Mouse (Mus musculus): ENCODE results near the gene Jade3. TPM values are rescaled to one million over a fixed set of nuclear protein-coding genes. Genes with fewer than 3 reads are reported as not detected.
"Not testable (repeated sequence)": the region's sequence is repeated elsewhere in the genome, so short reads cannot be mapped to it uniquely, and the experiment has no call there.

Jade3 gene
- polyA plus RNA-seq (2016; fragmentation: Nextera tagmentation; extraction: Ambion mirVana) = 7.8 and 10.1 TPM in 2 replicates

GRCm38 (mm10) chrX:20425140-20425838, at the start of gene Jade3:
Gene Jade3 (plus strand): TSS chrX:20425688.
- H3K4me3 ChIP-seq = peak within 1 kb of the TSS; percentile 72
- 22% methylated on average over 62 of the region's 67 CpGs for WGBS
- no peaks in the 10 kb centered on the region for H3K4me1 ChIP-seq (replicated peaks)

GRCm38 (mm10) chrX:20379347-20380014, 46.0 kb upstream of the Jade3 start:
- Histone ChIP-seq H3K27ac (no peak overlapping the region), H3K27me3 (ENCODE audit: insufficient read depth, poor library complexity, severe bottlenecking) (no peaks in the 10 kb centered on the region), H3K9me3 (no peaks in the 10 kb centered on the region), H3K36me3 (peaks cover 22% of the 10 kb centered on the region), H3K4me1 (replicated peaks) (no peaks in the 10 kb centered on the region), H3K4me3 (no peak overlapping the region)
- 78% methylated on average over 7 of the region's 7 CpGs for WGBS
- DNase-seq (ENCODE audit: low spot score) = no peak

More at GRCm38 (mm10) chrX:20425140-20425838, at the start of gene Jade3:
- no peaks in the 10 kb centered on the region for H3K27me3 ChIP-seq (ENCODE audit: insufficient read depth, poor library complexity, severe bottlenecking)
- peak within 1 kb of the TSS; percentile 91 for H3K27ac ChIP-seq
- peak; percentile 83 for DNase-seq (ENCODE audit: low spot score)
- peaks cover 8% of the 10 kb centered on the region; the same call in 1 of the 2 replicates for H3K36me3 ChIP-seq
- H3K9me3 ChIP-seq = peaks cover 9% of the 10 kb centered on the region; the same call in 1 of the 2 replicates

DNA sequence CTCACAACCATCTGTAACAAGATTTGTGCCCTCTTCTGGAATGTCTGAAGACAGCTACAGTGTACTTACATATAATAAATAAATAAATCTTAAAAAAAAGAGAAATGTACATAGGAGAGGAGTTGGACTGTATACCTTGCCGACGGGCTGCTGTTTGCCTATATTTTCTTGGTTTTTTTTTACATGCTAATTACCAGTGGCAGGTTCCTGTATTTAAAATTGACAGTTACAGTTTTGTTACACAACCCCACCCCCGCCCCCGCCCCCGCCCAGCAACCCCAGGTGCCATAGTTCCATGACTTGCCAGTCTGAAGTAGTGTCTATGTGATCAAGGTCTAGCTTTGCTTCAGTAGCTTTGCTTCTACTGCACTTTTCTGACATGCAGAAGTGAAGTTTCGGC, 43.2 kb upstream of the Jade3 start:
- H3K27me3 ChIP-seq (ENCODE audit: insufficient read depth, poor library complexity, severe bottlenecking) = no peaks in the 10 kb centered on the region
- H3K27ac ChIP-seq = no peak overlapping the region
- no peak for DNase-seq (ENCODE audit: low spot score)
- WGBS = 86% methylated on average over 6 of the region's 6 CpGs
- no peak overlapping the region for H3K4me3 ChIP-seq
- H3K9me3 ChIP-seq = no peaks in the 10 kb centered on the region
- H3K36me3 ChIP-seq = peaks cover 18% of the 10 kb centered on the region
- no peaks in the 10 kb centered on the region for H3K4me1 ChIP-seq (replicated peaks)

DNA sequence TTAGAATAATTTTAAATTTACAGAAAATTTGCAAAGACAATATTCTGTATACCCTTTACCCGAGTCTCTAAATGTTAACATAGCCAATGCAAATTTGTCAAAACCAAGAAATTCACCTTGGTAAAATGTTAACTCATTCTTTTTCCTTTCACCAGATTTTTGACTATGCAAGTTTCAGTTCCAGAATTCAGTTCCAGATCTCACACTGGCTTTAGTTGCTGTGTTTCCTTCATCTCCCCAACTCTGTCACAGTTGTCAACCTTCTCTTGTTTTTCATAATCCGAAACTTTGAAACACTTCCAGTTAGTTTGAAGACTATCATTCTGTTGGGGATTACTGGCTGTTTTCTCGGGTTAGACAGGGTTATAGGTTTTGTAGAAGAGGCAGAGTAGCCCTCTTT, 38.5 kb upstream of the Jade3 start:
- Histone ChIP-seq H3K9me3 (no peaks in the 10 kb centered on the region), H3K4me3 (no peak overlapping the region), H3K27ac (no peak overlapping the region), H3K4me1 (replicated peaks) (no peaks in the 10 kb centered on the region), H3K27me3 (ENCODE audit: insufficient read depth, poor library complexity, severe bottlenecking) (no peaks in the 10 kb centered on the region), H3K36me3 (peaks cover 13% of the 10 kb centered on the region)
- no peak for DNase-seq (ENCODE audit: low spot score)
- WGBS = 82% methylated on average over 3 of the region's 3 CpGs

GRCm38 (mm10) chrX:20391964-20392363, 33.5 kb upstream of the Jade3 start:
- H3K4me3 ChIP-seq; H3K9me3 ChIP-seq; H3K4me1 ChIP-seq (replicated peaks); H3K27me3 ChIP-seq (ENCODE audit: insufficient read depth, poor library complexity, severe bottlenecking); H3K27ac ChIP-seq; DNase-seq (ENCODE audit: low spot score): not testable (repeated sequence)
- H3K36me3 ChIP-seq = peaks cover 11% of the 10 kb centered on the region; the same call in 1 of the 2 replicates
- WGBS = 93% methylated on average over 9 of the region's 9 CpGs

GRCm38 (mm10) chrX:20392942-20393341, 32.5 kb upstream of the Jade3 start:
- H3K27ac ChIP-seq = no peak overlapping the region
- peaks cover 11% of the 10 kb centered on the region; the same call in 1 of the 2 replicates for H3K36me3 ChIP-seq
- H3K4me1 ChIP-seq (replicated peaks) = no peaks in the 10 kb centered on the region
- no peak overlapping the region for H3K4me3 ChIP-seq
- 80% methylated on average over 3 of the region's 3 CpGs for WGBS
- no peaks in the 10 kb centered on the region for H3K9me3 ChIP-seq
- H3K27me3 ChIP-seq (ENCODE audit: insufficient read depth, poor library complexity, severe bottlenecking) = no peaks in the 10 kb centered on the region
- no peak for DNase-seq (ENCODE audit: low spot score)

GRCm38 (mm10) chrX:20404068-20404467, 21.4 kb upstream of the Jade3 start:
- Histone ChIP-seq H3K27ac (no peak overlapping the region), H3K9me3 (no peaks in the 10 kb centered on the region), H3K4me1 (replicated peaks) (no peaks in the 10 kb centered on the region), H3K36me3 (no peaks in the 10 kb centered on the region), H3K27me3 (ENCODE audit: insufficient read depth, poor library complexity, severe bottlenecking) (no peaks in the 10 kb centered on the region), H3K4me3 (no peak overlapping the region)
- DNase-seq (ENCODE audit: low spot score) = no peak
- WGBS = 86% methylated on average over 4 of the region's 4 CpGs

DNA sequence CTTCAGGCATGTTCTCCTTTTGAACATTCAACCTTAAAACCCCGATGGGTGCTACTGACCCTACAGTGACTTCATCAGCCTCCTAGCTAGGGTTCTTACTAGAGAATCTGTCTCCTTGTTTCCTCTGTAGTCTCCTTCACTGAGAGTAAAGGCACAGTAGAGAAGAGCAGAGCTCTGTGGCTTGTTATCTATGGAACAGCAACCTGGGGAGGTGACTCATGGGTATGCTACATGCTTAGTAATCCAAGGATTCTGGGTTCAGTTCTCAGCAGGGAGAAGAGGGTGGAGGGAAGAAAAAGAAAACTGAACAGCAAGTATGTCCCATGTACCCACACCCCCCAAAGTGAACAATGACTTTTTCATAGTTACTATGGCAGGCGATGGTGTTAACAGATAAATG, 18.6 kb upstream of the Jade3 start:
- Histone ChIP-seq H3K9me3 (no peaks in the 10 kb centered on the region), H3K36me3 (no peaks in the 10 kb centered on the region), H3K4me3 (no peak overlapping the region), H3K27me3 (ENCODE audit: insufficient read depth, poor library complexity, severe bottlenecking) (no peaks in the 10 kb centered on the region), H3K27ac (no peak overlapping the region), H3K4me1 (replicated peaks) (no peaks in the 10 kb centered on the region)
- 90% methylated on average over 2 of the region's 2 CpGs for WGBS
- no peak for DNase-seq (ENCODE audit: low spot score)

- Histone ChIP-seq H3K4me1 (replicated peaks) (no peaks in the 10 kb centered on the region), H3K36me3 (no peaks in the 10 kb centered on the region), H3K27me3 (ENCODE audit: insufficient read depth, poor library complexity, severe bottlenecking) (no peaks in the 10 kb centered on the region), H3K4me3 (no peak overlapping the region), H3K9me3 (no peaks in the 10 kb centered on the region), H3K27ac (no peak overlapping the region)
- DNase-seq (ENCODE audit: low spot score) = no peak
- 76% methylated on average over 2 of the region's 2 CpGs for WGBS
Observed at GRCm38 (mm10) chrX:20407676-20408075, 17.8 kb upstream of the Jade3 start.

DNA sequence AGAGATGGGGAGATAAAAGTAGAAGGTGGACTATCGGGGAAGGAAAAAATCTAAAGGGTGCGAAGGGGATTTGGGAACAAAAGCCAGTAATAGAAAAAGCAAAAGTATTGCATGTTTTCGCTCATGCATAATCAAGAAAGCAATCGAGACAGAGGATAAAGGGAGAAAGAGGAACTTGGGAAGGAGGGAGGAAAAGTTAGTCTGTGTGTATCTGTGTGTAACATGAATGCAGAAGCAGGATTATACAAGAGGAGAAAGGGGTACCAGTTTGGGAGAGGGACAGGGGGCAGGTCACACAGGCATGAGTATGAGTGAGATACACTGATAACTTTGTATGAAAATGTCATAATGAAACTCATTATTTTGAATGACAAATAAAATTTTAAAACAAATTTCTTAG, 14.1 kb upstream of the Jade3 start:
- 98% methylated on average over 4 of the region's 4 CpGs for WGBS
- no peak for DNase-seq (ENCODE audit: low spot score)

DNA sequence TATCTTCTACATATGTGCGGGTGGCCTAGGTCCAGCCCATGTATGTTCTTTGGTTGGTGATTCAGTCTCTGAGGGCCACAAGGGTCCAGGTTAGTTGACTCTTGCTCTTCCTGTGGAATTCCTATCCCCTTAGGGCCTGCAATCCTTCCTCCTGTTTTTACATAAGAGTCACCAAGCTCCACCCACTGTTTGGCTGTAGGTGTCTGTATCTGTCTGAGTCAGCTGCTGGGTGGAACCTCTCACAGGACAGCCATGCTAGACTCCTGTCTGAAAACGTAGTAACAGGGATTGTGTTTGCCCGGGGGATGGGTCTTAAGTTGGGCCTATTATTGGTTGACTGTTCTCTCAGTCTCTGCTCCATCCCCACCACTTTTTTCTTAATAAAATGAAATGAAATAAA, 13.3 kb upstream of the Jade3 start:
- Histone ChIP-seq H3K36me3 (no peaks in the 10 kb centered on the region), H3K27ac (no peak overlapping the region), H3K4me1 (replicated peaks) (no peaks in the 10 kb centered on the region), H3K9me3 (no peaks in the 10 kb centered on the region), H3K27me3 (ENCODE audit: insufficient read depth, poor library complexity, severe bottlenecking) (no peaks in the 10 kb centered on the region), H3K4me3 (no peak overlapping the region)
- DNase-seq (ENCODE audit: low spot score) = no peak
- WGBS = 84% methylated on average over 3 of the region's 3 CpGs

More for the DNA sequence above, 14.1 kb upstream of the Jade3 start:
- no peaks in the 10 kb centered on the region for H3K4me1 ChIP-seq (replicated peaks)
- H3K27me3 ChIP-seq (ENCODE audit: insufficient read depth, poor library complexity, severe bottlenecking) = no peaks in the 10 kb centered on the region
- H3K9me3 ChIP-seq = no peaks in the 10 kb centered on the region
- H3K27ac ChIP-seq = no peak overlapping the region
- H3K36me3 ChIP-seq = no peaks in the 10 kb centered on the region
- H3K4me3 ChIP-seq = no peak overlapping the region

DNA sequence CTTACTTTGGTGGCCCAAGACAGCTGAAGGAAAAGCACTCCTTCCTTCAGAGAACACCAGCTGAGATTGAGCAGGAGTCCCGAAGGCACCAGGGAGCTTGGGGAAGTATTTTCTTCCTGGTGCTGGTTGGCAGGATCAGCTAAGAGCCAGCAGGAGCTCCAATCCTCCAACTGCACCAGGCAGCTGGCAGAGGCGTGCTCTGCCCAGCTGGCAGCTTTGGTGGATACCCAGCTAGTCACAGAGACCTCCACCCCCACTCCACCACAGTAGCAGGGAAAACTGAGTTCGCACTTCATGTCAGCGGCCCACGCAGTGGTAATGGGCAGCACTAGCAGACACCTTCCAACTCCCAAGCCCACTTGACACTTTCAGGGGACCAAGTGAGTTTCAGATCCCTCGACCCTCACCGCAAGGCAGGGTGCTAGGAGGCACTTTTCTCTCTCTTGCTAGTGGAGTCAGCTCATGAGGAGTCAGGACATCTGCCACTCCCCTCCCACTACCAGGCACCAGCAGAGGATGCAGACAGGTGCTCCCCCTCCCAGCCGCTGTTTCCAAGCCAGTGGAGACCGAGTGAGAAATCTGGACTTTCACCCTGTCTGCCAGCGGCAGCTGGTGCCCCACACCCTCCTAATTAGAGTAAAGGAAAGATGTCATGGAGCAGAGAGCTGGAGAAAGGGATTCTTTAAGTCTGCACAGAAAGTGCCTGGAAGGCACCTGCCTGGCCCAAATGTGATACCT, 10.4 kb upstream of the Jade3 start:
- Histone ChIP-seq H3K27me3 (ENCODE audit: insufficient read depth, poor library complexity, severe bottlenecking) (no peaks in the 10 kb centered on the region), H3K4me1 (replicated peaks) (no peaks in the 10 kb centered on the region), H3K36me3 (no peaks in the 10 kb centered on the region), H3K27ac (no peak overlapping the region), H3K9me3 (no peaks in the 10 kb centered on the region), H3K4me3 (no peak overlapping the region)
- 58% methylated on average over 10 of the region's 10 CpGs for WGBS
- DNase-seq (ENCODE audit: low spot score) = no peak

DNA sequence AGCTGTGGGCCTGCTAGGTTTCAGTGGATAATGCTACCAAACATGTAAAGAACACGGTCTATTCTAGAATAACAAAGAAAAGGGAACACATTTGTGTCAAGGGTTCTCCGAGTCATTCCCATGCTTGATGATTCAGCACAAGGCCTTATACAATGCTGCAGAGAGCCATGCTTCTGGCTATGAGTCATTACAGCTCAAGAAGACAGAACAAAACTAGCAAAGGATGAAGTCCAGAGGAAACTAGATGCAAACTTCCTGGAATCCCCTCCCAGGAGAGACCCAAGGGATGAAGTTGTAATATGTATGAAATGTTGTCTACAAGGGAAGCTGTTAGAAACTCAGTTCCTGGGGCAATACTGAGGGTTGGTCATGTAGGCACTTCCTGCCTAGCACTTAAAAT, 7.0 kb upstream of the Jade3 start:
- H3K9me3 ChIP-seq = no peaks in the 10 kb centered on the region
- no peak overlapping the region for H3K4me3 ChIP-seq
- H3K4me1 ChIP-seq (replicated peaks) = no peaks in the 10 kb centered on the region
- no peak for DNase-seq (ENCODE audit: low spot score)
- 90% methylated on average over 2 of the region's 2 CpGs for WGBS
- no peaks in the 10 kb centered on the region for H3K27me3 ChIP-seq (ENCODE audit: insufficient read depth, poor library complexity, severe bottlenecking)
- H3K36me3 ChIP-seq = no peaks in the 10 kb centered on the region
- no peak overlapping the region for H3K27ac ChIP-seq
